Mouse (Mus musculus) CD4-positive, CD25-positive, alpha-beta regulatory T cell, adult 4 months (primary cell): ENCODE measurements around the gene Mtmr4. TPM values are rescaled to one million over a fixed set of nuclear protein-coding genes. Genes with fewer than 3 reads are reported as not detected.

ENCODE experiments used
- ATAC-seq: one replicate; pipeline ENCODE4 v1.8.0; 2017
- polyA plus RNA-seq, 2 experiments: library from polyadenylated mRNA; unstranded; fragments of 100-300 nt; shearing (Covaris generic); gene quantifications; one replicate each; pipeline ENCODE4 v1.2.1; 2017

Mtmr4 gene
- polyA plus RNA-seq, 2 experiments from 2014 or later, result 8.8 to 22.1 TPM

- no peak for ATAC-seq
Measured at GRCm38 (mm10) chr11:87615952-87616351, 24.0 kb downstream of the Mtmr4 start.

GRCm38 (mm10) chr11:87616790-87617474, 25.0 kb downstream of the Mtmr4 start, which contains the start of gene Hsf5:
Hsf5 (plus strand) TSS chr11:87617164.
- ATAC-seq, result no peak

GRCm38 (mm10) chr11:87617606-87618005, 25.6 kb downstream of the Mtmr4 start:
- ATAC-seq, result no peak

- no peak for ATAC-seq
Measured at GRCm38 (mm10) chr11:87623160-87623559, 31.2 kb downstream of the Mtmr4 start.

- peak; percentile 65 for ATAC-seq
Measured at GRCm38 (mm10) chr11:87629859-87630258, 37.9 kb downstream of the Mtmr4 start.

GRCm38 (mm10) chr11:87638793-87639192, 46.8 kb downstream of the Mtmr4 start:
- no peak for ATAC-seq

GRCm38 (mm10) chr11:87639206-87639605, 47.2 kb downstream of the Mtmr4 start:
- peak; percentile 64 for ATAC-seq

GRCm38 (mm10) chr11:87642865-87643264, 50.9 kb downstream of the Mtmr4 start:
- no peak for ATAC-seq

GRCm38 (mm10) chr11:87654693-87655092, 62.7 kb downstream of the Mtmr4 start:
- ATAC-seq, result no peak

GRCm38 (mm10) chr11:87659216-87659615, 67.3 kb downstream of the Mtmr4 start:
- no peak for ATAC-seq

- peak; percentile 99 for ATAC-seq
Measured at GRCm38 (mm10) chr11:87662407-87662806, 70.4 kb downstream of the Mtmr4 start, which contains the start of gene Rnf43. Rnf43 (plus strand) TSS chr11:87662722.

GRCm38 (mm10) chr11:87662822-87663221, 70.9 kb downstream of the Mtmr4 start:
- peak; percentile 8 for ATAC-seq

- ATAC-seq, result no peak
Measured at GRCm38 (mm10) chr11:87663948-87664347, 72.0 kb downstream of the Mtmr4 start.

GRCm38 (mm10) chr11:87664521-87664920, 72.6 kb downstream of the Mtmr4 start:
- no peak for ATAC-seq

- no peak for ATAC-seq
Measured at GRCm38 (mm10) chr11:87665224-87665623, 73.3 kb downstream of the Mtmr4 start.

- ATAC-seq, result no peak
Measured at GRCm38 (mm10) chr11:87665658-87666057, 73.7 kb downstream of the Mtmr4 start.

Other genes starting within 250 kb of the Mtmr4 start
- gene Ppm1e, start 233.1 kb upstream of the Mtmr4 start, polyA plus RNA-seq, result under 1 TPM; 0.66 to 0.96 TPM
- gene Rad51c, start 187.2 kb upstream of the Mtmr4 start, polyA plus RNA-seq, result 1 to 10 TPM; 1.2 to 1.7 TPM
- gene Tex14, start 187.1 kb upstream of the Mtmr4 start, polyA plus RNA-seq, result 1 to 10 TPM in 1 of 2 experiments, under 1 TPM in 1; 0.28 to 1.1 TPM
- gene Gm11492, start 25.5 kb upstream of the Mtmr4 start, polyA plus RNA-seq, result not detected
- gene Sept4, start 23.3 kb upstream of the Mtmr4 start, polyA plus RNA-seq, result 1 to 10 TPM; 1.5 to 3.7 TPM
- gene Hsf5, start 25.0 kb downstream of the Mtmr4 start, polyA plus RNA-seq, result under 1 TPM; 0.17 to 0.19 TPM
- 10 to 100 TPM; 24.9 to 25.4 TPM for gene Rnf43, start 70.6 kb downstream of the Mtmr4 start, polyA plus RNA-seq
- gene Supt4a, start 145.4 kb downstream of the Mtmr4 start, polyA plus RNA-seq, result 100 to 1,000 TPM; 346 to 405 TPM
- 1 to 10 TPM; 3.1 to 3.7 TPM for gene Tspoap1, start 168.4 kb downstream of the Mtmr4 start, polyA plus RNA-seq
- not detected for gene Mpo, start 201.4 kb downstream of the Mtmr4 start, polyA plus RNA-seq
- gene Lpo, start 236.1 kb downstream of the Mtmr4 start, polyA plus RNA-seq, result not detected